Mouse (Mus musculus) heart, adult 2 months (tissue): ENCODE results near the gene Palld.

Experiments
- CTCF ChIP-seq: fragments of 200-600 bp; IDR thresholded peaks from 2 replicates; pipeline ENCODE4 v1.8.1; 2022; ENCODE audit warnings: antibody characterized with exemption, mild to moderate bottlenecking, moderate library complexity
- POLR2A ChIP-seq: fragments of 200-500 bp; IDR thresholded peaks from 2 replicates; pipeline ENCODE4 v1.6.1; 2011; ENCODE audit warnings: mild to moderate bottlenecking, low read depth, low read length, control low read depth; ENCODE audit not compliant: insufficient read depth

DNA sequence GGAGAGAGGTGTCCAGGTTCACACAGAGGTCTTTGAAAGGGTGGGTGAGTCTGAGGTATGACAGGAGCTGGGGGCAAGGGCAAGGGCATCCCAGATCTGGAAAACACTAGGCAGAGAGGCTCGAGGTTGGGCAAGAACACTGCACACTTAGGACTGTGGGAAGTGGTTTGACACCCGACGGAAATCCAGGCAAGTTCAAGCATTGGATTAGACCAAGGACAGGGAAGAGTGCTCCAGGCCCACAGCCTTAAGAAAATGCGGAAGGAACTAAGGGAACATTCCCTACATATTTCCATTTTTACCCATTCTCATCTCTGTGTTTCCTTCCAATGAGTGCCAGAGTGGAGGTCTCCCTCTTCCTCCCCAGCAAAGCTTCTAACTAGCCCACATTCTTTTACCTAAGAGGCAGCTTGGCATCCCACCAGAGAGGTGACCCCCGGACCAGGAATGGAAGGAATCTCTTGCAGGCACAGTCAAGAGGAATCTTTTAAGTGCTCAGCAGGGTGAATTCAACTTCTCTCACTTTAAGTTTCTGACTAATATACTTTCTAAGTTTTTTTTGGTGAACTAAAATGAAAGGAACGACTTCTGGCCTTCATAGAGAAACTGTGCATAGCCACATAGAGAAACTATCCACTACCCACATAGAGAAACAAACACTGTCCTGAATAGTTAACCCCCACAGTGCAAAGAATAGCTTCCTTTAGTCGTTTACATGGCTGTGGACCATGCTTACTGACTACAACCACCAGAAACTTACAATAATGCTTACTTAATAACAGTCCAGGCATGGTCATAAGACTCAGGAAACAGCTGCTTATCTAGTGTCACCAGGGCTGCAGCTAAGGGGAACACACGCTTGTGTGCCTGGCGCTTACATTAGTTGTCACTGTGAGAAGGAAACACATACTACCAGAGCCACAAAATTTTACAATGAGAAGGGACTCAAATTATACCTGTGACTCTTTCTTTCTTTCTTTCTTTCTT lies 286.5 kb downstream of the Palld start:
- TF ChIP-seq CTCF (no peak), POLR2A (no peak)
